Mouse (Mus musculus) kidney, embryonic 16.5 days (tissue): ENCODE measurements around the gene Chit1. TPM values are rescaled to one million over a fixed set of nuclear protein-coding genes. Genes with fewer than 3 reads are reported as not detected.

ENCODE experiments used
- ATAC-seq: fragments of 200-750 bp; cut with Nextera tagmentation; 2 replicates; pipeline ENCODE4 v1.8.0; 2017; ENCODE audit warnings: moderate TSS enrichment; ENCODE audit not compliant: low FRiP score, low TSS enrichment
- H3K27ac ChIP-seq: fragments of 300-500 bp; sonication (generic); 2 replicates; pipeline ENCODE4 v1.5.1; 2014; ENCODE audit warnings: low read length
- H3K27me3 ChIP-seq: fragments of 300-500 bp; sonication (generic); 2 replicates; pipeline ENCODE4 v1.6.1; 2014; ENCODE audit warnings: low read length, control low read depth, mixed read lengths; ENCODE audit not compliant: insufficient read depth
- H3K36me3 ChIP-seq: fragments of 300-500 bp; sonication (generic); 2 replicates; pipeline ENCODE4 v1.6.1; 2014; ENCODE audit warnings: low read length, control low read depth, mixed read lengths; ENCODE audit not compliant: insufficient read depth
- H3K4me1 ChIP-seq: fragments of 300-500 bp; sonication (generic); 2 replicates; pipeline ENCODE4 v1.6.1; 2014; ENCODE audit warnings: low read length, control low read depth, mixed read lengths; ENCODE audit not compliant: insufficient read depth
- H3K4me2 ChIP-seq: fragments of 300-500 bp; sonication (generic); replicated peaks from 2 replicates; pipeline ENCODE4 v1.6.1; 2014; ENCODE audit warnings: low read depth, low read length
- H3K4me3 ChIP-seq: fragments of 300-500 bp; sonication (generic); 2 replicates; pipeline ENCODE4 v1.5.1; 2014; ENCODE audit warnings: mild to moderate bottlenecking, low read length
- H3K9ac ChIP-seq: fragments of 300-500 bp; sonication (generic); replicated peaks from 2 replicates; pipeline ENCODE4 v1.6.1; 2014; ENCODE audit warnings: low read length
- H3K9me3 ChIP-seq: fragments of 300-500 bp; sonication (generic); 2 replicates; pipeline ENCODE4 v1.6.1; 2016; ENCODE audit warnings: low read length, control low read depth
- WGBS: fragments of 180-500 bp; shearing (Covaris S2); extraction: QIAGEN DNeasy Blood & Tissue Kit; methylation state at CpG from one replicate; pipeline ENCODE4 v1.1.7; 2014; 5-methylcytosine and 5-hydroxymethylcytosine counted together
- polyA plus RNA-seq: library from polyadenylated mRNA; unstranded; fragments of >200 nt; fragmentation: Nextera tagmentation; extraction: Ambion mirVana; gene quantifications from 2 replicates; pipeline ENCODE4 v1.2.1, GENCODE M21; 2015

Gene Chit1
- polyA plus RNA-seq, 1 experiment from 2014 or later: 0.17 TPM

DNA sequence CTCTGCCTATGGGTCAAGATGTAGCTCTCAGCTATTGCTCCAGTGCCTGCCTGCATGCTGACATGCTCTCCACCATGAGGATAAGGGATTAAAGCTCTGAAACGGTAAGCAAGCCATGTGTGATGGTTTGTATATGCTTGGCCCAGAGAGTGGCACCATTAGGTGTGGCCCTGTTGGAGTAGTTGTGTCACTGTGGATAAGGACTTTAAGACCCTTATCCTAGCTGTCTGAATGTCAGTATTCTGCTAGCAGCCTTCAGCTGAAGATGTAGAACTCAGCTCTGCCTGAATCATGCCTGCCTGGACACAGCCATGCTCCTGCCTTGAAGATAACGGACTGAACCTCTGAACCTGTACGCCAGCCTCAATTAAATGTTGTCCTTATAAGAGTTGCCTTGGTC is 55.5 kb downstream of the Chit1 start:
- no peaks in the 10 kb centered on the region for H3K27me3 ChIP-seq
- no peak overlapping the region for H3K4me3 ChIP-seq
- no peak for ATAC-seq
- no peak overlapping the region for H3K9ac ChIP-seq
- H3K36me3 ChIP-seq: no peaks in the 10 kb centered on the region
- H3K9me3 ChIP-seq: no peaks in the 10 kb centered on the region
- no peak overlapping the region for H3K4me2 ChIP-seq
- no peak overlapping the region for H3K27ac ChIP-seq
- 97% methylated on average over 3 of the region's 3 CpGs for WGBS
- no peaks in the 10 kb centered on the region for H3K4me1 ChIP-seq

DNA sequence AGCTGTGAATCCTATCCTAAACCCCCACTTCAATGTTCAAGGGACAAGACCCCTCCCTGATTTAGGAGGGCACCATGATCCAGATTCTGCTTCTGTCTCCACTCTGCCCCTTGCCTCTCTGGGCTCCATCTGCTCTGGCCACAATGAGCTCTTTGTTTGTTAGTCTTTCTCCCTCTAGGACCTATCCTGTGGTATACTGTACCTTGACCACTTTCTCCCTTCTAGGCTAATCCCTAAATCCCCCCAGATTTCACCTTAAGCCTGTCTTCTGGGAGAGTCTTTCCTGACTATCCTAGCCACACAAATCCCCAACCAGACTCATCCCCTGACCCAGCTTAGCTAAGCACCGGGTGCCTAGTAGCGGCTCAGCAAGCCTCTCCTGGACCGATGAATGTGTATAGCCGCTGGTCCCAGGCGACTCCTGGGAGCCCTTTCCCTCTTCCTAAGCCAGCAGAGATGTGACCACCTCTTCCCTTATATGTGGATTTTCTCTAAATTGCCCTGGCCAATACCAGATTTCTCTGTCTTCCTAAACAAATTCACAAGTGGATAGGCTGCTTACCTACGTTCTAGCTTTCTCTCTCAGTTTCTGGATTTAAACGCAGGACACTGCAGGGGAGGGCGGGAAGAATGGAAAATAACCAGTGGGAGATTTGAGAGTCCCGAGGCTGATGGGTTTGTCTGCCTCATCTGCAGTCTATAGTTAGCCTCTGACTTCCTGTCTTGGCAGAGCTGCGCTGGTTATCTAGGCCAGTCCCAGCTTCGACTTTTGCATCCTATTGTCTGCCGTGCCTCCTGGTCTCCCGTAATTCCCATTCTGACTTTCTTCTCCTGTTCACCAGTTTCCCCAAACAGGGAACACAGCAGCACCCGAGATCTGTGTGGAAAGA is 56.6 kb downstream of the Chit1 start:
- H3K27me3 ChIP-seq: no peaks in the 10 kb centered on the region
- no peak overlapping the region for H3K4me2 ChIP-seq
- no peaks in the 10 kb centered on the region for H3K4me1 ChIP-seq
- no peak overlapping the region for H3K27ac ChIP-seq
- H3K9ac ChIP-seq: no peak overlapping the region
- H3K9me3 ChIP-seq: no peaks in the 10 kb centered on the region
- no peaks in the 10 kb centered on the region for H3K36me3 ChIP-seq
- no peak for ATAC-seq
- H3K4me3 ChIP-seq: no peak overlapping the region
- 66% methylated on average over 14 of the region's 14 CpGs for WGBS

DNA sequence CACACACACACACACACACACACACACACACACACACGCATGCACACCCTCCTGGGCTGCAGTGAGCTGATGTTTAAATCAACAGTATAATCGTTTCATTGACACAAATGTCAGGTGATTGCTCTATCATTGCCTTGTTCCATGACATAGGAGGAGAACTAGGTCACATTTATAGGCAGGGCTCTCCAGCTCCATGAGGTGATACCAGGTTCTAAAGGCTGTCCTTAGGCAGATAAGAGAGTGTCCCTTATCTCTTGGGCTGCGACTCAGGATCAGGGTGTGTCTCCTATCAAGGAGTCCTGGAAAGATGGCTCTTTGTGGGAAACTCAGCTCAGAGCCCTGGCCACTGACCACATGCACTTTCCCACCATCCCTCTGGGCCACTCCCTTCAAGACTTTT is 57.5 kb downstream of the Chit1 start:
- WGBS: 86% methylated on average over 3 of the region's 3 CpGs
- ATAC-seq: no peak
- Histone ChIP-seq H3K36me3 (no peaks in the 10 kb centered on the region), H3K4me3 (no peak overlapping the region), H3K27ac (no peak overlapping the region), H3K4me1 (no peaks in the 10 kb centered on the region), H3K9me3 (no peaks in the 10 kb centered on the region), H3K9ac (no peak overlapping the region), H3K4me2 (no peak overlapping the region), H3K27me3 (no peaks in the 10 kb centered on the region)

DNA sequence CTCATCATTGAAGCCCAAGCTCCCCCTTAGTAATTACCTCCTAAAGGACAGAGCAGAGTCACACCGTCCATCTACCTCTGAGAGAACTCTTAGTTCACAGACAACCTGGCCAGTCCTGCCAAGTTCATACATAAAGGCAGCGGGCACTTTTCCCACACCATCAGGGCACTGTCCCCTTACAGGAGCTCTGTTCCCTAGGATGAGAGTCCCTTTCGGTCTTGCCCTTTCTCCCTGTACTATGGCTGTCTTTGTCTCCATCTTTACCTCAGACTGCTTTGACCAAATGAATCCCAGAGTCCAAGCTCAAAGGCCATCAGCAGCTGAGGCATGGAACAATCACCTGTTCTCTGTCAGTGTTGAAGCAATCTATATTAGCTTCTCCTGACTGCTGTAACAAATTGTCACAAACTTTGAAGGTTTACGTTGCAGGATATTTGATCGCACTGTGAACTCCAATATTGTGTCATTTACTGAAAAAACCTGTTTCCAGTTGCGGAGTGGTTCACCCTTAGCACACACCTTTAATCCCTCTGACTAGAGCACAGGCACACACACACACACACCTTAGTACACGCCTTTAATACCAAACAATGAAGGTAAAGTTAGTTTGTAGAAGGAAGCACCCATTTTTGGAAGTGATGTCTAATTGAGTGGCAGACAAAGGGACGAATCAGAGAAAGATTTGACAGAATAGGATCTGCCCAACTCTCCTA is 58.1 kb downstream of the Chit1 start:
- 87% methylated on average over 8 of the region's 8 CpGs for WGBS
- H3K4me3 ChIP-seq: no peak overlapping the region
- no peaks in the 10 kb centered on the region for H3K27me3 ChIP-seq
- no peak overlapping the region for H3K9ac ChIP-seq
- H3K4me2 ChIP-seq: no peak overlapping the region
- H3K27ac ChIP-seq: no peak overlapping the region
- no peak for ATAC-seq
- H3K4me1 ChIP-seq: no peaks in the 10 kb centered on the region
- H3K36me3 ChIP-seq: no peaks in the 10 kb centered on the region
- no peaks in the 10 kb centered on the region for H3K9me3 ChIP-seq

DNA sequence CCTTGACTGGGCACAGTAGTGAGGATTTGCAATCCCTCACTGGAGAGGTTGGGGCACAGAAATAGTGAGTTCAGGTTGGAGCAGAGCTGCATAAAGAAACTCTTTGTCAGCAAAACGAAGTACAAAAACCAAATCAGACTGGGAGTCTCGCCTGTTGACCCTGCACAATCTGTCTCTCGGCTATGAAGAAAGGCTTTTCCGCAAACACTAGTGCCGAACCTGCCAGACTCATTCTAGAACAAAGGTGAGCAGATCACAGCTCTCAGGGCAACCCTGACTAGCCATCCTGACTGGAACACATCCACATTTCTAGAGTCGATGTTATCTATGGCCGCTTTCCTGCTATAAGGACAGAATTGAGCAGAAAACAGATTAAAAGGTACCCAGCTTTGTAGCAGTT is 62.0 kb downstream of the Chit1 start:
- Histone ChIP-seq H3K27ac (no peak overlapping the region), H3K36me3 (no peaks in the 10 kb centered on the region), H3K4me1 (no peaks in the 10 kb centered on the region), H3K9ac (no peak overlapping the region), H3K4me2 (no peak overlapping the region), H3K4me3 (no peak overlapping the region), H3K9me3 (no peaks in the 10 kb centered on the region), H3K27me3 (no peaks in the 10 kb centered on the region)
- ATAC-seq: no peak
- 68% methylated on average over 7 of the region's 7 CpGs for WGBS

DNA sequence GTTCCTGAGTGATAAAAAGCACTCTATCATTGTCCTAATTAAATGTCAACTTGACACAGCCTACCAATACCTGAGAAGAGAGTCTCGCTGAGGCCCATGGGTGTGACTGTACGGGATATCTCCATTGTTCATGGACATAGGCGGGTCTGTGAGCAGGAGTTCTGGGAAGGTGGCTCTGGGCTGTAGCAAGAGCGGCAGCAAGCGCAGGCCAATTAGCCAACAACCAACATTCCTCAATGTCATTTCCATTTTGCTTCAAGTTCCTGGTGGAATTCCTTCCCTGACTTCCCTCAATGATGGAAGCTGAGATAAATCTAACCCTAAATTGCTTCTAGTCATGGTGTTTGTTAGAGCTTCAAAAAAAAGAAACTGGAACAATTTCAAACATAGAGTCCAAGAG is 66.9 kb downstream of the Chit1 start:
- H3K9me3 ChIP-seq: no peaks in the 10 kb centered on the region
- WGBS: 78% methylated on average over 5 of the region's 5 CpGs
- no peaks in the 10 kb centered on the region for H3K36me3 ChIP-seq
- no peak overlapping the region for H3K4me2 ChIP-seq
- no peak for ATAC-seq
- H3K27ac ChIP-seq: no peak overlapping the region
- no peaks in the 10 kb centered on the region for H3K27me3 ChIP-seq
- no peak overlapping the region for H3K4me3 ChIP-seq
- no peaks in the 10 kb centered on the region for H3K4me1 ChIP-seq
- H3K9ac ChIP-seq: no peak overlapping the region

DNA sequence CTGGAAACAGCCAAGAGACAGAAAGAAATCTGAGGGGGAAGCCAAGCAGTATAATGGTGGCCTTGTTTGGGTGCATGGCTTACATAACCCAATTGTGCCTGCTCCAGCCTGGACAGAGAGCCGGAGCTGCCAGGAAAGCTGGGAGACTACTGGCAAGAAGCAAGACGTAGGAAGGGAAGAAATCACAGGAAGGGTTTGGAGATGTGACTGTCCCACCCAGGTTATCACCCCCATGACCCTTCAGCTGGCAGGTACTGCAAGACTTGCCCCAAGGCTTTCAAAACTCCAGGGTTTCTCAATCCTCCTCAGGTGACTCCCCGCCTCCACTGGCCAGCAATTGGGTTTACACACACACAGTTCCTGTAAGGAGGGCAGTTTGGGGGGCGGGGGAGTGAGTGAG is 71.0 kb downstream of the Chit1 start, which contains the start of gene Chil1:
Gene Chil1, plus strand, starts transcription at position 152 of the 400 bp plus-strand sequence.
- no peaks in the 10 kb centered on the region for H3K9me3 ChIP-seq
- no peaks in the 10 kb centered on the region for H3K4me1 ChIP-seq
- H3K4me2 ChIP-seq: no peak within 1 kb of the TSS
- WGBS: 70% methylated on average over 4 of the region's 4 CpGs
- H3K9ac ChIP-seq: no peak within 1 kb of the TSS
- no peak within 1 kb of the TSS for H3K4me3 ChIP-seq
- no peak for ATAC-seq
- H3K27ac ChIP-seq: no peak within 1 kb of the TSS
- no peaks in the 10 kb centered on the region for H3K36me3 ChIP-seq
- H3K27me3 ChIP-seq: no peaks in the 10 kb centered on the region

DNA sequence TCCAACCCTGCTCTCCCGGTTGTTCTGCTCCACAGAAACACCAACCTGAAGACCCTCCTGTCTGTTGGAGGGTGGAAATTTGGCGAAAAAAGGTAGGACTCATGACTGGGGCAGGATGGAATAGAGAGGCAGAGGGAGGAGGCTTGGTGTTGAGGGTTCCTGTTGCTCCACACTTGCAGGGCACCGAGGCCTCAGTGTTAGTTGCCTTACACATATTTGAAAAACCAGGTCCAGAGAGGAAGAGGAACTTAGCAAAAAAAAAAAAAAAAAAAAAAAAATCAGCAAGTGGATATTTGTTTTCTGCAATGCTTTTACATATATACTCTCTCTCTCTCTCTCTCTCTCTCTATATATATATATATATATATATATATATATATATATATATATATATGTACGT is 73.0 kb downstream of the Chit1 start:
- ATAC-seq: no peak
- WGBS: 87% methylated on average over 4 of the region's 4 CpGs
- Histone ChIP-seq H3K4me2 (no peak overlapping the region), H3K9me3 (no peaks in the 10 kb centered on the region), H3K27me3 (no peaks in the 10 kb centered on the region), H3K4me1 (peaks cover under 1% of the 10 kb centered on the region; the same call in 1 of the 2 replicates), H3K4me3 (no peak overlapping the region), H3K36me3 (no peaks in the 10 kb centered on the region), H3K9ac (no peak overlapping the region), H3K27ac (no peak overlapping the region)

DNA sequence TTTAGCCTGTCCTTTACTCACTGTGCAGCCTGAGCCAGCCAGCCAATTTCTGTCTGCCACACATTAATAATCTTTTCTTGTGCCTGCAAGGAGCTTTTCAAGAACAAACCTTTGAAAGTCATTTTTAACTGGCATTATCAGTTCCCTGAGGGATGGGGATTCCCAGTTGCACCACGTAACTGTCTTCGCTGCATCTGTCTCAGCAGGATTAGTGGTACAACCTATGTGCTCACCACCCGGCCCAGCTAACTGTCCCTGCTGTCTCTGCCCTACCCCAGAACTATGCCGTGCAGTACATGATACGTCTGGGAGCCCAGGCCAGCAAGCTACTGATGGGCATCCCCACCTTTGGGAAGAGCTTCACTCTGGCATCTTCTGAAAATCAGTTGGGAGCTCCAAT is 77.2 kb downstream of the Chit1 start:
- Histone ChIP-seq H3K9ac (no peak overlapping the region), H3K4me3 (no peak overlapping the region), H3K27ac (no peak overlapping the region), H3K9me3 (no peaks in the 10 kb centered on the region), H3K4me2 (no peak overlapping the region), H3K4me1 (peaks cover 8% of the 10 kb centered on the region; the same call in 1 of the 2 replicates), H3K27me3 (no peaks in the 10 kb centered on the region), H3K36me3 (no peaks in the 10 kb centered on the region)
- no peak for ATAC-seq
- 87% methylated on average over 5 of the region's 5 CpGs for WGBS
